ENCODE assay signal across 21 mouse cellular contexts in genomic region chr1:106606951-106607350, GRCm38 (mm10).
DNase-seq lines count a peak whose midpoint lies in the region; ATAC-seq and TF ChIP-seq lines count a peak whose summit lies in the region.
"Had no signal": no experiment of that assay in that cellular context is flagged by ENCODE, and none has a peak within 500 bp of the region (broad histone marks: within the 10 kb centered on the region; RNA-seq: fewer than 3 reads in every experiment).

No protein-coding gene starts in this region.

- peaks cover 6% of the 10 kb centered on the region for H3K4me1 ChIP-seq in heart, adult 2 months (ENCODE audit: control insufficient read depth, insufficient read depth, low read length)
- H3K4me1 ChIP-seq in midbrain, embryonic 11.5 days (ENCODE audit: control insufficient read depth, insufficient read depth, low read length): peaks cover 2% of the 10 kb centered on the region; the same call in 1 of the 2 replicates

- no peak for TF ChIP-seq POLR2A in heart, adult 2 months (IDR thresholded peaks at IDR 0.05; ENCODE audit: insufficient read depth, low read depth, low read length)

- 91% methylated on average over 5 of the region's 5 CpGs for WGBS in heart, adult 2 months
- 80% methylated on average over 5 of the region's 5 CpGs for WGBS in midbrain, embryonic 11.5 days

- intact Hi-C loops in heart, adult 2 months (cut with DNase I): no loop called here

- no peak overlapping the region for H3K27ac ChIP-seq in heart, adult 2 months
- no peak overlapping the region for H3K27ac ChIP-seq in midbrain, embryonic 11.5 days (ENCODE audit: low read depth, low read length)
- H3K27ac ChIP-seq: embryonic facial prominence, embryonic 13.5 days; forebrain, embryonic 12.5 days; hindbrain, embryonic 13.5 days had no signal

- TF ChIP-seq EP300 in heart, adult 2 months (IDR thresholded peaks at IDR 0.05; ENCODE audit: insufficient read depth, low read depth, low read length): no peak

- no peaks in the 10 kb centered on the region for H3K36me3 ChIP-seq in heart, adult 2 months (ENCODE audit: control insufficient read depth, insufficient read depth, low read length)
- H3K36me3 ChIP-seq in midbrain, embryonic 11.5 days (ENCODE audit: control insufficient read depth, insufficient read depth, low read length): no peaks in the 10 kb centered on the region
- H3K36me3 ChIP-seq: embryonic facial prominence, embryonic 13.5 days; forebrain, embryonic 12.5 days; G1E; heart, embryonic 12.5 days; hindbrain, embryonic 13.5 days had no signal

- no peaks in the 10 kb centered on the region for H3K79me2 ChIP-seq in heart, adult 2 months (replicated peaks; ENCODE audit: control insufficient read depth, insufficient read depth, low read length)

- no peak overlapping the region for H3K9ac ChIP-seq in heart, adult 2 months (ENCODE audit: low read depth, low read length)
- no peak overlapping the region for H3K9ac ChIP-seq in midbrain, embryonic 11.5 days (ENCODE audit: low read length)
- H3K9ac ChIP-seq: embryonic facial prominence, embryonic 13.5 days; forebrain, embryonic 12.5 days; heart, embryonic 12.5 days; hindbrain, embryonic 13.5 days had no signal

- no peaks in the 10 kb centered on the region for H3K27me3 ChIP-seq in heart, adult 2 months (ENCODE audit: control insufficient read depth, insufficient read depth, low read length)
- no peaks in the 10 kb centered on the region for H3K27me3 ChIP-seq in midbrain, embryonic 11.5 days (ENCODE audit: control insufficient read depth, insufficient read depth, low read length)
- H3K27me3 ChIP-seq: embryonic facial prominence, embryonic 13.5 days; forebrain, embryonic 12.5 days; heart, embryonic 12.5 days; hindbrain, embryonic 13.5 days had no signal

- H3K9me3 ChIP-seq in midbrain, embryonic 11.5 days (ENCODE audit: control insufficient read depth, low read length): no peaks in the 10 kb centered on the region
- H3K9me3 ChIP-seq: embryonic facial prominence, embryonic 13.5 days; forebrain, embryonic 12.5 days; G1E; heart, embryonic 12.5 days; hindbrain, embryonic 13.5 days had no signal

- peak; percentile 44 for ATAC-seq in CD4-positive, CD25-positive, alpha-beta regulatory T cell, adult 4 months
- no peak for ATAC-seq in midbrain, embryonic 11.5 days (ENCODE audit: low FRiP score)
- ATAC-seq: forebrain, embryonic 16.5 days; intestine, postnatal 0 days had no signal

- no peak overlapping the region for H3K4me2 ChIP-seq in midbrain, embryonic 11.5 days
- H3K4me2 ChIP-seq: embryonic facial prominence, embryonic 13.5 days; forebrain, embryonic 12.5 days; heart, embryonic 12.5 days; hindbrain, embryonic 13.5 days had no signal

- peak; percentile 17 for DNase-seq in heart, adult 11 months
- no peak for DNase-seq in heart, adult 2 months
- peak; percentile 49 for DNase-seq in induced T-regulatory cell, adult 2 months (ENCODE audit: low read depth)
- no peak for DNase-seq in spleen, postnatal 14 days (ENCODE audit: low spot score in 2 of 2)
- DNase-seq in midbrain, embryonic 11.5 days (ENCODE audit: low spot score, missing footprints): no peak
- DNase-seq in lung, postnatal 36 days: no peak
- DNase-seq: adrenal gland, postnatal 14 days; B cell, adult 2 months; cerebellum, adult 11-12 months; cerebellum, adult 9-10 months; cerebellum, postnatal 25 days; gastrocnemius, postnatal 10 days; heart, postnatal 4 days had no signal

- TF ChIP-seq CTCF in heart, adult 2 months (IDR thresholded peaks at IDR 0.05): no peak

- no peak overlapping the region for H3K4me3 ChIP-seq in heart, adult 2 months
- H3K4me3 ChIP-seq in midbrain, embryonic 11.5 days (ENCODE audit: low read depth, low read length): no peak overlapping the region
- H3K4me3 ChIP-seq: embryonic facial prominence, embryonic 13.5 days; forebrain, embryonic 12.5 days; heart, embryonic 12.5 days; hindbrain, embryonic 13.5 days had no signal

Comparison
In these comparisons a context has a peak if more than half of its experiments do, and no peak if none do; other contexts are left out.
1. DNase-seq: peak in heart, adult 11 months (single experiment) and induced T-regulatory cell, adult 2 months (single experiment); none in heart, adult 2 months (0 of 2), spleen, postnatal 14 days (0 of 2), midbrain, embryonic 11.5 days (single experiment) and lung, postnatal 36 days (single experiment).